Comparison of ENCODE assay signal across 8 mouse cellular contexts in genomic region chr5:30667215-30667614, GRCm38 (mm10). TPM values are rescaled to one million over a fixed set of nuclear protein-coding genes. Genes with fewer than 3 reads are reported as not detected.
DNase-seq lines count a peak whose midpoint lies in the region; ATAC-seq and TF ChIP-seq lines count a peak whose summit lies in the region.

No protein-coding gene starts in this region.

- TF ChIP-seq EP300 in liver, embryonic 14.5 days (IDR thresholded peaks at IDR 0.05; ENCODE audit: low read depth) = no peak

- peak overlapping the region; percentile 98 for H3K4me3 ChIP-seq in heart, embryonic 12.5 days
- peak overlapping the region; percentile 78 for H3K4me3 ChIP-seq in C2C12 (ENCODE audit: insufficient read depth, poor library complexity, severe bottlenecking)
- peak overlapping the region; percentile 83 for H3K4me3 ChIP-seq in forebrain, embryonic 11.5 days (ENCODE audit: low read depth, low read length)
- peak overlapping the region; percentile 97 to 98 for H3K4me3 ChIP-seq in liver, embryonic 14.5 days (ENCODE audit: insufficient read depth in 1 of 2, low read depth in 2 of 2, low read length in 2 of 2)

- no peaks in the 10 kb centered on the region for H3K9me3 ChIP-seq in heart, embryonic 12.5 days (replicated peaks)
- H3K9me3 ChIP-seq in forebrain, embryonic 11.5 days (ENCODE audit: control insufficient read depth, low read length) = no peaks in the 10 kb centered on the region
- no peaks in the 10 kb centered on the region for H3K9me3 ChIP-seq in liver, embryonic 14.5 days (ENCODE audit: control insufficient read depth, low read length)

- peaks cover 28% of the 10 kb centered on the region for H3K36me3 ChIP-seq in heart, embryonic 12.5 days
- peaks cover 40% of the 10 kb centered on the region for H3K36me3 ChIP-seq in C2C12 (ENCODE audit: control insufficient read depth, insufficient read depth)
- peaks cover 3% of the 10 kb centered on the region; the same call in 1 of the 2 replicates for H3K36me3 ChIP-seq in forebrain, embryonic 11.5 days (ENCODE audit: control insufficient read depth, insufficient read depth, low read length)
- peaks cover 39% of the 10 kb centered on the region for H3K36me3 ChIP-seq in liver, embryonic 14.5 days (replicated peaks; ENCODE audit: control insufficient read depth, insufficient read depth, low read depth)

- H3K79me3 ChIP-seq in C2C12 (ENCODE audit: low read depth) = peaks cover 41% of the 10 kb centered on the region

- DNase-seq in heart, postnatal 14 days = no peak
- DNase-seq in forebrain, embryonic 11.5 days (ENCODE audit: low spot score) = no peak
- DNase-seq in liver, embryonic 14.5 days (ENCODE audit: low read depth in 3 of 3, low spot score in 3 of 3) = no peak
- DNase-seq in cerebellum, adult 18-20 months = no peak
- DNase-seq in adrenal gland, adult (ENCODE audit: inconsistent age in 2 of 2, low spot score in 1 of 2) = no peak
- no peak for DNase-seq in urinary bladder, adult 2 months (ENCODE audit: low spot score)

- H3K27me3 ChIP-seq in heart, embryonic 12.5 days (replicated peaks) = no peaks in the 10 kb centered on the region
- H3K27me3 ChIP-seq in C2C12 (ENCODE audit: control insufficient read depth, insufficient read depth, insufficient read length) = no peaks in the 10 kb centered on the region
- H3K27me3 ChIP-seq in forebrain, embryonic 11.5 days (ENCODE audit: control insufficient read depth, insufficient read depth, low read length) = no peaks in the 10 kb centered on the region
- H3K27me3 ChIP-seq in liver, embryonic 14.5 days (ENCODE audit: control insufficient read depth, insufficient read depth, low read length) = no peaks in the 10 kb centered on the region

- H3ac ChIP-seq in C2C12 (ENCODE audit: control insufficient read depth, insufficient read length, low read depth) = peak overlapping the region; percentile 100

- H3K27ac ChIP-seq in heart, embryonic 12.5 days (ENCODE audit: poor library complexity, severe bottlenecking) = peak overlapping the region; percentile 85
- peak overlapping the region; percentile 73 for H3K27ac ChIP-seq in forebrain, embryonic 11.5 days (ENCODE audit: low read depth, low read length)
- H3K27ac ChIP-seq in liver, embryonic 14.5 days = peak overlapping the region; percentile 74

- H3K79me2 ChIP-seq in C2C12 (ENCODE audit: control insufficient read depth, insufficient read depth) = peaks cover 55% of the 10 kb centered on the region

- peak overlapping the region; percentile 85 for H3K4me2 ChIP-seq in heart, embryonic 12.5 days
- H3K4me2 ChIP-seq in forebrain, embryonic 11.5 days (ENCODE audit: low read depth, low read length, severe bottlenecking) = peak overlapping the region; percentile 56
- H3K4me2 ChIP-seq in liver, embryonic 14.5 days (ENCODE audit: low read depth) = peak overlapping the region; percentile 82

- H3K4me1 ChIP-seq in heart, embryonic 12.5 days (replicated peaks) = peaks cover 23% of the 10 kb centered on the region
- peaks cover 10% of the 10 kb centered on the region; the same call in 1 of the 2 replicates for H3K4me1 ChIP-seq in forebrain, embryonic 11.5 days (replicated peaks; ENCODE audit: control insufficient read depth, insufficient read depth, low read length)
- peaks cover 16 to 27% of the 10 kb centered on the region in 2 experiments for H3K4me1 ChIP-seq in liver, embryonic 14.5 days (replicated peaks; ENCODE audit: control insufficient read depth in 2 of 2, insufficient read depth in 2 of 2, low read length in 1 of 2)

- intact Hi-C loops in heart, postnatal 14 days (cut with DNase I) = no loop called here

- TF ChIP-seq CTCF in C2C12 (IDR thresholded peaks at IDR 0.05; ENCODE audit: control insufficient read depth, insufficient read depth, insufficient read length) = no peak
- no peak for TF ChIP-seq CTCF in liver, embryonic 14.5 days (IDR thresholded peaks at IDR 0.05; ENCODE audit: low read depth)

- peak overlapping the region; percentile 91 for H3K9ac ChIP-seq in heart, embryonic 12.5 days
- H3K9ac ChIP-seq in forebrain, embryonic 11.5 days (ENCODE audit: low read length) = peak overlapping the region; percentile 92
- H3K9ac ChIP-seq in liver, embryonic 14.5 days (replicated peaks) = peak overlapping the region; percentile 98

- under 1% methylated on average over 13 of the region's 13 CpGs for WGBS in heart, embryonic 12.5 days
- 0% methylated on average over 13 of the region's 13 CpGs for WGBS in forebrain, embryonic 11.5 days
- under 1% methylated on average over 13 of the region's 13 CpGs for WGBS in liver, embryonic 14.5 days (ENCODE audit: insufficient replicate concordance)

- ATAC-seq in heart, embryonic 12.5 days (ENCODE audit: insufficient number of reproducible peaks, low FRiP score) = no peak
- ATAC-seq in forebrain, embryonic 11.5 days (replicated peaks; ENCODE audit: low FRiP score) = no peak
- ATAC-seq in liver, embryonic 14.5 days (ENCODE audit: insufficient read depth) = no peak

TF ChIP-seq in C2C12, 6 proteins besides CTCF, POLR2A, EP300 and RAD21:
- no peak for TF ChIP-seq USF1 (IDR thresholded peaks at IDR 0.05; ENCODE audit: low read depth)
- no peak for TF ChIP-seq FOSL1 (IDR thresholded peaks at IDR 0.05; ENCODE audit: insufficient read depth, low read length, poor library complexity, severe bottlenecking)
- no peak for TF ChIP-seq MYOD1 (IDR thresholded peaks at IDR 0.05; ENCODE audit: control insufficient read depth, insufficient read length, low read depth)
- no peak for TF ChIP-seq CEBPB (IDR thresholded peaks at IDR 0.05; ENCODE audit: low read depth)

RNA-seq across cellular contexts. Expression of gene Cenpa, which starts 0.6 kb away (rescaled TPM):
- polyA plus RNA-seq in heart, embryonic 12.5 days (2016; fragmentation: Nextera tagmentation; extraction: Ambion mirVana) = 264 and 282 TPM in 2 replicates
- total RNA-seq in heart, postnatal 14 days (2021) = 10 to 100 TPM; 56.0 to 67.6 TPM
- 185 TPM for polyA plus RNA-seq in C2C12 (2012; fragmentation: generic; extraction: Trizol)
- polyA plus RNA-seq in forebrain, embryonic 11.5 days (2014; fragmentation: Nextera tagmentation; extraction: Ambion mirVana) = 439 and 447 TPM in 2 replicates
- polyA plus RNA-seq in liver, embryonic 14.5 days (2012; rRNA removed) = 116 and 122 TPM in 2 replicates
- 209 and 236 TPM in 2 replicates for polyA plus RNA-seq in liver, embryonic 14.5 days (2014; fragmentation: Nextera tagmentation; extraction: Ambion mirVana)
- 7.9 and 9.9 TPM in 2 replicates for polyA plus RNA-seq in urinary bladder, adult 2 months (2012; rRNA removed)

RNA-seq across cellular contexts. Expression of gene Slc35f6, which starts 19.5 kb away (rescaled TPM):
- polyA plus RNA-seq in heart, embryonic 12.5 days (2016; fragmentation: Nextera tagmentation; extraction: Ambion mirVana) = 21.4 and 24.9 TPM in 2 replicates
- total RNA-seq in heart, postnatal 14 days (2021) = 10 to 100 TPM; 37.4 to 39.9 TPM
- polyA plus RNA-seq in C2C12 (2012; fragmentation: generic; extraction: Trizol) = 24.9 TPM
- polyA plus RNA-seq in forebrain, embryonic 11.5 days (2014; fragmentation: Nextera tagmentation; extraction: Ambion mirVana) = 24.1 and 28.3 TPM in 2 replicates
- polyA plus RNA-seq in liver, embryonic 14.5 days (2012; rRNA removed) = 10.1 and 12.2 TPM in 2 replicates
- 9.9 and 10.2 TPM in 2 replicates for polyA plus RNA-seq in liver, embryonic 14.5 days (2014; fragmentation: Nextera tagmentation; extraction: Ambion mirVana)
- 51.3 and 51.9 TPM in 2 replicates for polyA plus RNA-seq in urinary bladder, adult 2 months (2012; rRNA removed)

RNA-seq across cellular contexts. Expression of gene Dpysl5, which starts 44.1 kb away (rescaled TPM):
- polyA plus RNA-seq in heart, embryonic 12.5 days (2016; fragmentation: Nextera tagmentation; extraction: Ambion mirVana) = 3.6 and 4.4 TPM in 2 replicates
- under 1 TPM; 0.46 to 0.79 TPM for total RNA-seq in heart, postnatal 14 days (2021)
- 0.01 TPM for polyA plus RNA-seq in C2C12 (2012; fragmentation: generic; extraction: Trizol)
- 91.8 and 97.0 TPM in 2 replicates for polyA plus RNA-seq in forebrain, embryonic 11.5 days (2014; fragmentation: Nextera tagmentation; extraction: Ambion mirVana)
- polyA plus RNA-seq in liver, embryonic 14.5 days (2012; rRNA removed) = 0.15 and 0.49 TPM in 2 replicates
- polyA plus RNA-seq in liver, embryonic 14.5 days (2014; fragmentation: Nextera tagmentation; extraction: Ambion mirVana) = 0.10 and 0.23 TPM in 2 replicates
- 0.28 and 0.35 TPM in 2 replicates for polyA plus RNA-seq in urinary bladder, adult 2 months (2012; rRNA removed)

Comparison
In these comparisons a context has a peak if more than half of its experiments do, and no peak if none do; other contexts are left out.
1. RNA of gene Cenpa, which starts 0.6 kb away (polyA plus RNA-seq): 439 to 447 TPM in forebrain, embryonic 11.5 days, 264 to 282 TPM in heart, embryonic 12.5 days, 116 to 236 TPM in liver, embryonic 14.5 days and 185 TPM in C2C12 (single experiment); 7.9 to 9.9 TPM in urinary bladder, adult 2 months; every median in the first group is over 10 times any median in the second.
2. RNA of gene Dpysl5, which starts 44.1 kb away (polyA plus RNA-seq): 91.8 to 97.0 TPM in forebrain, embryonic 11.5 days; 3.6 to 4.4 TPM in heart, embryonic 12.5 days, 0.28 to 0.35 TPM in urinary bladder, adult 2 months, 0.10 to 0.49 TPM in liver, embryonic 14.5 days and 0.01 TPM in C2C12 (single experiment); every median in the first group is over 10 times any median in the second.
3. Peak in every context shown above with its lines, with median percentiles within 50 percentile points of each other: H3K27ac ChIP-seq, H3K4me2 ChIP-seq, H3K4me3 ChIP-seq and H3K9ac ChIP-seq.